Mouse (Mus musculus) lung, adult 2 months (tissue): ENCODE data around the gene Soat2. TPM values are rescaled to one million over a fixed set of nuclear protein-coding genes. Genes with fewer than 3 reads are reported as not detected.

Source experiments
- DNase-seq: peaks from one replicate; pipeline ENCODE4 v3.0.0; 2022
- H3K4me1 ChIP-seq: fragments of 200-500 bp; 2 replicates; pipeline ENCODE4 v1.6.1; 2011; ENCODE audit warnings: low read length; ENCODE audit not compliant: control insufficient read depth, insufficient read depth
- H3K4me3 ChIP-seq: fragments of 200-500 bp; replicated peaks from 2 replicates; pipeline ENCODE3; 2011; ENCODE audit warnings: low read depth, mild to moderate bottlenecking, control low read depth, low read length; ENCODE audit errors: extremely low read depth
- CTCF ChIP-seq: fragments of 200-500 bp; IDR thresholded peaks from 2 replicates; pipeline ENCODE4 v1.5.1; 2011; ENCODE audit warnings: mild to moderate bottlenecking, low read length, control low read depth; ENCODE audit not compliant: insufficient read depth
- POLR2A ChIP-seq: fragments of 200-500 bp; IDR thresholded peaks from 2 replicates; pipeline ENCODE4 v1.6.1; 2011; ENCODE audit warnings: low read depth, mild to moderate bottlenecking, control low read depth, low read length, borderline replicate concordance; ENCODE audit errors: extremely low read depth
- WGBS: fragments of 180-500 bp; shearing (Covaris S2); methylation state at CpG from one replicate; pipeline ENCODE4 v1.1.7; 2018; 5-methylcytosine and 5-hydroxymethylcytosine counted together
- polyA plus RNA-seq: library from polyadenylated mRNA; depleted of rRNA; stranded (reverse); fragments of >200 nt; gene quantifications from 2 replicates; pipeline ENCODE4 v1.2.3, GENCODE M21; 2012

Gene Soat2
- polyA plus RNA-seq, 1 experiment, result 1.2 TPM

GRCm38 (mm10) chr15:102167620-102168021 lies 17.3 kb downstream of the Soat2 start:
- Histone ChIP-seq H3K4me1 (no peaks in the 10 kb centered on the region), H3K4me3 (no peak overlapping the region)
- DNase-seq, result peak; percentile 23
- TF ChIP-seq POLR2A (no peak), CTCF (no peak)
- WGBS, result 36% methylated on average over 6 of the region's 6 CpGs

- TF ChIP-seq POLR2A (no peak), CTCF (no peak)
- no peak for DNase-seq
- no peaks in the 10 kb centered on the region for H3K4me1 ChIP-seq
- no peak overlapping the region for H3K4me3 ChIP-seq
- WGBS, result 50% methylated on average over 2 of the region's 2 CpGs
Observed at GRCm38 (mm10) chr15:102169064-102169463, 18.7 kb downstream of the Soat2 start.

GRCm38 (mm10) chr15:102173581-102173980 lies 23.3 kb downstream of the Soat2 start:
- Histone ChIP-seq H3K4me3 (no peak overlapping the region), H3K4me1 (no peaks in the 10 kb centered on the region)
- DNase-seq, result no peak
- TF ChIP-seq CTCF, result no peak
- TF ChIP-seq POLR2A, result no peak
- 73% methylated on average over 3 of the region's 3 CpGs for WGBS

- WGBS, result 79% methylated on average over 16 of the region's 16 CpGs
- DNase-seq, result peak; percentile 31
- no peak overlapping the region for H3K4me3 ChIP-seq
- no peaks in the 10 kb centered on the region for H3K4me1 ChIP-seq
- TF ChIP-seq CTCF (no peak), POLR2A (no peak)
Observed at GRCm38 (mm10) chr15:102175736-102176319, 25.5 kb downstream of the Soat2 start.

DNA sequence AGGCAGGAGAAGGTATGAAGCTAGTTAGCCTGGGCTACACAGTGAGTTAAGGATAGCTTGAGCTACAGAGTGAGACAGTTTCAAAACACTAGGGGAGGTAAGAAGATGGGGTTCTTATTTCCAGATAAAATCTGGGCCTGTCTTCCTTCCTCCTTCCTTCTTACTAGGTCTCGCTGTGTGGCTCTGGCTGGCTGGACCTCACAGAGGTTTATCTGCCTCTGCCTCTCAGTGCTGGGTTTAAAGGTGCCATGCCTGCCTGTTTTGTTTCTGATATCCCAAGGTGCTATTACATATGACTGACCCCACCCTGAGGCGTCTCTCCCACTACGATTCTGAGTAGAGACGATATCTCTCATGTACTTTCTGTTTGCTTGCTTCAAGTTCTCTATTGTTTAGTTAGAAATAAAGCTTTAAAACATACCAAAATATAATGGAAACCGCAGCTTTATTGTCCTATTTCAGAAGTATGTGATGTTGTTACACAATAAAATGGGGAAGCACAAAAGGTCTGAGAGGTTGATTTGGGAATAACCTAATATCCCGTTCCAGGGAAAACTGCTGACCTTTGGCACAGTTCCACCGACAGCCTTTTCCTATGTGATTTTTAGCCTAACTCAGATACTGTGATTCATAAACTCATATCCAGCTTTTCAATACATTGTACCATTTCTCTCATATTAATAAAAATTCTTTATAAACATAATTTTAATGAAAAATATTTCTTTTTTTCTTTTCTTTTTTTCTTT lies 26.4 kb downstream of the Soat2 start:
- WGBS, result 68% methylated on average over 7 of the region's 7 CpGs
- Histone ChIP-seq H3K4me1 (no peaks in the 10 kb centered on the region), H3K4me3 (no peak overlapping the region)
- DNase-seq, result no peak
- no peak for TF ChIP-seq POLR2A
- TF ChIP-seq CTCF, result no peak

DNA sequence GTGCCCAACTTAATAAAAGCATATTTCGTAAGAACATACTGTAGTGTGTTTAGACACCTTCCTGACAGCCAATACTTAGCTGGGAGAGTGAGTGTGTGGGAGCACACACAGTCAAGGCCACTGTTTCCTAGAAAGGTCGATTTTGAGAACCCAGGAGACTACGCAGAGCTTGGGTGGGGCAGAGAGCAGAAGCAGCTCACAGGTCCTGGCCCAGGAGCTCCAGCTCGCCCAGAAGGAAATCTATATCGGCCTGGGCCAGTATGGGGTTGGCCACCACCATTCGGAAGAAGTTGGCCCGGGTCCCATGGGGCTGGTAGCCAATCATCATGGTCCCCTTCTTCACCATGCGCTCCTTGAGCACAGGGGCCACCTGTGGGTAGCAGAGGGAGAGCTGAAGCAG lies 27.1 kb downstream of the Soat2 start:
- no peaks in the 10 kb centered on the region for H3K4me1 ChIP-seq
- TF ChIP-seq CTCF, result no peak
- no peak for TF ChIP-seq POLR2A
- DNase-seq, result no peak
- 81% methylated on average over 8 of the region's 8 CpGs for WGBS
- H3K4me3 ChIP-seq, result no peak overlapping the region

DNA sequence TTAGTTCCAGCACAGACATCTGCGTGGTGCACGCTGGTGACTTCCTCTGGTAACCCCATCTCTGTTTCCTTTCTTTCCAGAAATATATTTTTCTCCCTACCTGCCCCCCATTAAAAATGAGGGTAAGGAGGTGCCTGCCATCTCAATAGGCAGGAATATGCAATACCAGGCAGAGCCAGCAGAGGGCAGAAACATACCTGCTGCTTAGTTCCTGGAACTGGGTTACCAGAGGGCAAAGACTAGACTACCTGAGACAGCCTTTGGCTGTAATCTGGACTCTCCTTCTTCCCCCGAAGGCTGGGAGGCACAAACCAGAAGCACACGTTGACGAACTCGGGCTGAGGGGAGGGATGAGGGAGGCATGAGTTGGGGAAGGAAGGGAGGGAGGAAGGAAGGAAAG lies 28.0 kb downstream of the Soat2 start:
- peak; percentile 87 for DNase-seq
- 23% methylated on average over 6 of the region's 6 CpGs for WGBS
- Histone ChIP-seq H3K4me3 (no peak overlapping the region), H3K4me1 (no peaks in the 10 kb centered on the region)
- TF ChIP-seq POLR2A (no peak), CTCF (peak; percentile 70)

DNA sequence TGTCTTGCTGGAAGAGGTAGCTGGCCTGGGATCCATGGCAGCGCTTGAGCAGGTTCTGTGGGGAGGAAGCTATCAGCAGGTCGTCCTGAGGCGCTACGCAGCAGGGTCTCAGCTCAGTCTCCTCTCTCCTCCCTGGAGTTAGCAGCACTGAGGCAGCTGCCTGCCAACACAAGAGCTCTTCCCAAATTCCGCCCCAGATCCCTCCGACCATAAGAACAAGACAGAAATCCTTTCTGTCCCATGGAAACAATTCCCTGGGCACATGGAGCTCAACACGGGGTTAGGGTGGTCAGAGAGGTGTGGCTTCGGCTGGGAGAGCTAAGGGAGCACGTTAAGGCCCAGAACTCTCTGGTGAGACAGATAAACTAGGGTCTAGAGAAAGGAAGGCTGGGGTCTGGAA lies 28.8 kb downstream of the Soat2 start:
- Histone ChIP-seq H3K4me3 (no peak overlapping the region), H3K4me1 (no peaks in the 10 kb centered on the region)
- no peak for TF ChIP-seq POLR2A
- TF ChIP-seq CTCF, result no peak
- 89% methylated on average over 9 of the region's 9 CpGs for WGBS
- DNase-seq, result no peak

GRCm38 (mm10) chr15:102179924-102180323 lies 29.6 kb downstream of the Soat2 start:
- Histone ChIP-seq H3K4me1 (no peaks in the 10 kb centered on the region), H3K4me3 (no peak overlapping the region)
- DNase-seq, result no peak
- WGBS, result 91% methylated on average over 14 of the region's 14 CpGs
- TF ChIP-seq POLR2A, result no peak
- no peak for TF ChIP-seq CTCF

- no peaks in the 10 kb centered on the region for H3K4me1 ChIP-seq
- no peak for TF ChIP-seq POLR2A
- H3K4me3 ChIP-seq, result no peak overlapping the region
- no peak for DNase-seq
- WGBS, result 75% methylated on average over 3 of the region's 3 CpGs
Observed at GRCm38 (mm10) chr15:102183076-102183475, 32.8 kb downstream of the Soat2 start.
